Mouse (Mus musculus): ENCODE measurements at regions not wholly inside any gene's neighbourhood (a gene's known extent, or its start where the extent isn't known, plus 50 kb on each side); places are given as distances from the start of the nearest gene placed in this dataset.

DNA sequence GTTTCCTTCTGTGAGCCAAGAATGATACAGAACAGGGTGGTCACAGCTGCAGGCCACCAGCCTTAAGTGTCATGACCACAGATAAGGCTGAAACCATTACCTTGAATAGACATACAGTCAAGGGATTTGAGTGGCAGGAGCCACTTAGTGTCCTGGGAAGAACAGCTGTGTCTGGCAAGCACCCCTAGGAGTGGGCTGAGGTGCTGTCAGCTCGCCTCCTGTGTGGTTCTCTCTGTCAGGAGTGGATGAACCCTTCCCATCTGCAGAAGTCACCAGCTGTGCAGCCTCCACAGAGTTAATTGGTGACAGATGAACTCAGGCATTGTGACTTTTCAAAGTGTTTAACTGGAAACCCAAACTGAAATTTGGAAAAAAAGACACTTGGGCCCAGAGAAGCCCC is 163.2 kb upstream of the Gm3448 start:
- ATAC-seq (ENCODE audit: extremely low read depth, insufficient number of reproducible peaks, low FRiP score, poor library complexity, severe bottlenecking), result no peak

DNA sequence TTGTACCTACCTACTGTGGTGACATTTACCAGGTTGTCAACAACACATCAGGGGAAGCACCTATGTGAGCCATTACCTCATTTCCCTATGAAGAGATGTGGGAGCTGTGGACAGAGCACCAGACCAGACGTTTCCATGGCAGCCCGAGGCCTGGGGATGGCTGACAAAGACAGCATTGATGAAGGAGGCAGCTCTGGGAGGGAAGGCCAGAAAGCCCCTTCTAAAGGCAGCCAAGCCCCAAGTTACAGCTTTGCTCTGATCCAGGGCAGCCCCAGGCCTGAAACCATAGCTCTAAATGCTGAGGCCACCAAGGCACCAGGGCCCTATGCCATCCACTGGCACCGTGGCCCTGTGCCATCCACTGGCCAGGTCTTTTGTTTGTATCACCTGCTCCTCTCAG is 157.9 kb upstream of the Gm3448 start:
- ATAC-seq (ENCODE audit: extremely low read depth, insufficient number of reproducible peaks, low FRiP score, poor library complexity, severe bottlenecking), result no peak

GRCm38 (mm10) chr17:15197361-15197760 is 156.0 kb upstream of the Gm3448 start:
- ATAC-seq (ENCODE audit: extremely low read depth, insufficient number of reproducible peaks, low FRiP score, poor library complexity, severe bottlenecking), result no peak

GRCm38 (mm10) chr17:15195819-15196218 is 154.5 kb upstream of the Gm3448 start:
- ATAC-seq (ENCODE audit: extremely low read depth, insufficient number of reproducible peaks, low FRiP score, poor library complexity, severe bottlenecking), result no peak

GRCm38 (mm10) chr17:15194894-15195461 is 153.6 kb upstream of the Gm3448 start:
- no peak for ATAC-seq (ENCODE audit: extremely low read depth, insufficient number of reproducible peaks, low FRiP score, poor library complexity, severe bottlenecking)

DNA sequence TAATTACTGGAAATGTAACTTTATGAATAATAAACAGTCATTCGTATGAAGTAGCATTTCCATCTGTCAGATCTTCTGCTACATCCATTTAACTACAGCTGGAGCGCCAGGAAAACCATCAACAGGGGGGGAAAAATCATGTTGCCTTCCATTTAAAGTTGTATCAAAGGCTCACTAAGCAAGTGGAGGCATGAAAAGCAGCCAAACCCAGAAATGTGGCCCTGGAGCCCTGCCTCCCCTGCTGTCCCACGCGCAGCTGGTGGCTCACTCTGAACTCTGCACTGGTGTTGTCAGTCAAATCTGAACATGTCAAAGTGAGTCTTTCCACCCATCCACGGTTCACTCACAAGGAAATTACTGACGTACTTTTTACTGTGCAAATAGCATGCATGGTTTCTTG is 152.5 kb upstream of the Gm3448 start:
- ATAC-seq (ENCODE audit: extremely low read depth, insufficient number of reproducible peaks, low FRiP score, poor library complexity, severe bottlenecking), result no peak

- no peak for ATAC-seq (ENCODE audit: extremely low read depth, insufficient number of reproducible peaks, low FRiP score, poor library complexity, severe bottlenecking)
These were observed 151.5 kb upstream of the Gm3448 start for GRCm38 (mm10) chr17:15192840-15193239.

DNA sequence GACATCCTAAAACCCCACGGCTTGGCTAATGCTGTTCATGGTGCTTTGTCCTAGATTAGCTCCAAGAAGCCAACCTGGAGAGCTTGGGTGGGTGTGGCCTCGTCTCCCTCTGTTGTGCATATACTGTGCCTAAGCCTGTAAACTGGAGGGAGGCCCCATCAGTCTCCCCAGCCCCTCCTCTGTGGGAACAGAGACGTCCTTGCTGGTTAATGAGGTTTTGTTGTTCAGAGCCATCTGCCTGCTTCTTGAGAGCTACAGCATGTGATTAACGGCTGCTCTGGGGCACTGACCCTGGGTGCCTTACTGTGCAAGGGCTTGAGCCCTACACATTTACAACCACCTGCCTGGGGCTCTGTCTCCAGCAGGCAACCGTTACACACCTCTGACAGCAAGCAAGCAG is 143.9 kb upstream of the Gm3448 start:
- ATAC-seq (ENCODE audit: extremely low read depth, insufficient number of reproducible peaks, low FRiP score, poor library complexity, severe bottlenecking), result no peak

GRCm38 (mm10) chr17:15183800-15184199 is 142.5 kb upstream of the Gm3448 start:
- ATAC-seq (ENCODE audit: extremely low read depth, insufficient number of reproducible peaks, low FRiP score, poor library complexity, severe bottlenecking), result no peak

GRCm38 (mm10) chr17:15182105-15182504 is 140.8 kb upstream of the Gm3448 start:
- ATAC-seq (ENCODE audit: extremely low read depth, insufficient number of reproducible peaks, low FRiP score, poor library complexity, severe bottlenecking), result no peak

- ATAC-seq (ENCODE audit: extremely low read depth, insufficient number of reproducible peaks, low FRiP score, poor library complexity, severe bottlenecking), result no peak
These were observed 139.0 kb upstream of the Gm3448 start for GRCm38 (mm10) chr17:15180223-15180860.

- no peak for ATAC-seq (ENCODE audit: extremely low read depth, insufficient number of reproducible peaks, low FRiP score, poor library complexity, severe bottlenecking)
These were observed 138.1 kb upstream of the Gm3448 start for GRCm38 (mm10) chr17:15179411-15179951.

DNA sequence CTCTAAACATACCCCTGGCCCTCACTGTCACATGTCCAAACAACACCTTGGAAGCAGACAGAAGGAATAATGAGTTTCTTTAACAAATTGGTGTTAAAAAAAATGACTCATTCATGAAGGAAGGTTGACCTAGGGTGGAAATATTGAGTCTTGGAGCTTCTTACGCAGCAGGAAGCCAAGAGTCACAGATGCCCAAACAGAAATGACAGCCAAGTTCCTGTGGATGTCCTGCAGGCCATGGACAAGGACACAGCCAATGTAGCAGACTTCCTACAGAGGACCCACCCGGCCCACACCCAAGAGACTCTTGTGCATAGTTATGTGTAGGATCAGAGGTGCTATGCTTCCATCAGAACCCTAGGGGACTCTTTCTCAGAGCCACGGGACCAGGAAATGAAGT is 136.1 kb upstream of the Gm3448 start:
- ATAC-seq (ENCODE audit: extremely low read depth, insufficient number of reproducible peaks, low FRiP score, poor library complexity, severe bottlenecking), result no peak

- ATAC-seq (ENCODE audit: extremely low read depth, insufficient number of reproducible peaks, low FRiP score, poor library complexity, severe bottlenecking), result no peak
These were observed 133.1 kb upstream of the Gm3448 start for GRCm38 (mm10) chr17:15174354-15174953.

DNA sequence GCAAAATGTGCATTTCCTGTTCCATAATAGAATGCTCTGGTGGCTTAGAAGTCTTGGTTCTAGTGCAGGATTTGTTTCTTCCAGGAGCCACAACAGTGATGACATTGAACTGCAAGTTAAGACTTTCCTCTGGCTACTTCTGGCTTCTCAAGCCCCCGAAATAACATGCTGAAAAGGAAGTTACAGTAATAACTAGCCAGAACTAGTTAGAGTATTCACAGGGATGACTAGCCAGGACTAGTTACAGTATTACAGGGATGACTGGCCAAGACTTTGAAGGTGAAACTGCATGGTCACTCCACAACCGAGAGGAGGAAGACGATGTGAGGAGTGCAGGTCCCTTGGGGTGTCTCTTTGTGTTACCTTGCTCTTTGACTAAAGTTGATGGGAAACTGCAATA is 126.6 kb upstream of the Gm3448 start:
- ATAC-seq (ENCODE audit: extremely low read depth, insufficient number of reproducible peaks, low FRiP score, poor library complexity, severe bottlenecking), result no peak

GRCm38 (mm10) chr17:15157693-15158333 is 116.5 kb upstream of the Gm3448 start:
- no peak for ATAC-seq (ENCODE audit: extremely low read depth, insufficient number of reproducible peaks, low FRiP score, poor library complexity, severe bottlenecking)

DNA sequence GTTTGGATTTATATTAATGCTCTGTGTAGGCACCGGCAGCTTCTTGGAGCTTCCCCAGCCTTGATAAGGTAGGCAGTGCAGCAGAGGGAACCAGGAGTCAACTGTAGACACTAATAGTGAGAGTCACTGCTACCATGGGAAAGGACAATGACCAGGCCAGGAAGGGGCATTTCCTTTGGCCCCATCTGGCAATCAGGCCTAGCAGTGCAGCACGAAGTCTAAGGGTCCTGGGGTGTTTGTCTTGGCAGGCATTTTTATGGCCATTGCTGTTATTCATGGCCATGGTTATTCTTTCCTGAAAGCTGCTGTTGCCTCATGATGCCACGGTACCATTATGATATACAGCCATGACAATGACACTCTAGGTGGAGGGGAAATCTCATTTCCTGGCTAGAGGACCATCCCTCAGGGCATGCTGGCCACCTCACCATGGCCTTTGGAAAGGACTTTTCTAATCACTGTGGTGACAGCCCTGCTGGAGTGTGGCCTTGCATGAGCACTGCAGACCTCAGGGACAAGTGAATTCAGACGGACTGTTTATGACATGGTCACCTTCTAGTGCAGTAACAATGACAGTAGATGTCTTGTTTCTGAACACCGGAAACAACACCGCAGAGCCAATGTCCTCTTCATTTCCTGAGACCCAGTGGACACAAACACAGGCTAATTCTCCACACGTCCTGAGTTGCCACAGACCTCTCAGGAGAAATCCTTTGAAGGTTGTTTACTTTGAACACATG is 111.8 kb upstream of the Gm3448 start:
- ATAC-seq (ENCODE audit: extremely low read depth, insufficient number of reproducible peaks, low FRiP score, poor library complexity, severe bottlenecking), result no peak

DNA sequence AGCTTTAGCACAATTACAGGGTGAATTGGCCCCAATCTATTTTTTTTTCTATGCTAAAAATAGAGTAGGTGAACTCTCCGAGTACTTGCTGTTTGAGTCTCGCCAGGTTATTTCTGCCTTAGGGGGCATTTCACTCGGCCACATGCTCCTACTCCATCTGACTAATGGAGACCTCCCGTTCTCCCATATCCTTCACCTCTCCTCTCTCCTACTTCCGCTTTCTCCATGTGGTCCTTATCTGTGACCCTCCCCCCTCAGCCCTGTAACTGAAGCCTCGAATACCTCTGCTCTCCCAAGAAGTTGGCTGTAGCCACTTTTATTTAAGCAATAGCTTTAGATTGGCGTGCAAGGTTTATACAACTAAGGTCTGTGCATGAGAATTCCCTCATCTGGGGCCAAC is 111.1 kb upstream of the Gm3448 start:
- no peak for ATAC-seq (ENCODE audit: extremely low read depth, insufficient number of reproducible peaks, low FRiP score, poor library complexity, severe bottlenecking)

- no peak for ATAC-seq (ENCODE audit: extremely low read depth, insufficient number of reproducible peaks, low FRiP score, poor library complexity, severe bottlenecking)
These were observed 110.4 kb upstream of the Gm3448 start for GRCm38 (mm10) chr17:15151695-15152094.
